Mouse (Mus musculus): Measurements from ENCODE around the gene Cacna1s. TPM values are rescaled to one million over a fixed set of nuclear protein-coding genes. Genes with fewer than 3 reads are reported as not detected.

The Cacna1s gene
- polyA plus RNA-seq, 1 experiment = 1.0 TPM

GRCm38 (mm10) chr1:136077656-136078055 is 25.1 kb downstream of the Cacna1s start:
- H3K4me3 ChIP-seq (ENCODE audit: low read depth, low read length) = no peak overlapping the region
- no peaks in the 10 kb centered on the region for H3K36me3 ChIP-seq (ENCODE audit: control insufficient read depth, insufficient read depth, low read length, poor library complexity, severe bottlenecking)
- no peaks in the 10 kb centered on the region for H3K27me3 ChIP-seq (ENCODE audit: control insufficient read depth, insufficient read depth, low read length, poor library complexity, severe bottlenecking)
- no peaks in the 10 kb centered on the region; the same call in 1 of the 2 replicates for H3K9me3 ChIP-seq (replicated peaks; ENCODE audit: control insufficient read depth, insufficient read depth, low read length, poor library complexity, severe bottlenecking)
- H3K27ac ChIP-seq (ENCODE audit: insufficient read depth, low read length) = no peak overlapping the region
- H3K4me1 ChIP-seq (ENCODE audit: control insufficient read depth, insufficient read depth, low read length) = no peaks in the 10 kb centered on the region
- TF ChIP-seq CTCF (IDR thresholded peaks at IDR 0.05; ENCODE audit: low read depth, low read length) (no peak), EP300 (IDR thresholded peaks at IDR 0.05; ENCODE audit: insufficient read depth, low read depth, low read length) (no peak), POLR2A (IDR thresholded peaks at IDR 0.05; ENCODE audit: insufficient read depth, low read length) (no peak)
- no peak overlapping the region for H3K9ac ChIP-seq (ENCODE audit: low read depth, poor library complexity, severe bottlenecking)

- TF ChIP-seq POLR2A (IDR thresholded peaks at IDR 0.05; ENCODE audit: insufficient read depth, low read length) (no peak), CTCF (IDR thresholded peaks at IDR 0.05; ENCODE audit: low read depth, low read length) (no peak), EP300 (IDR thresholded peaks at IDR 0.05; ENCODE audit: insufficient read depth, low read depth, low read length) (no peak)
- Histone ChIP-seq H3K4me1 (ENCODE audit: control insufficient read depth, insufficient read depth, low read length) (no peaks in the 10 kb centered on the region), H3K9ac (ENCODE audit: low read depth, poor library complexity, severe bottlenecking) (no peak overlapping the region), H3K4me3 (ENCODE audit: low read depth, low read length) (no peak overlapping the region), H3K27ac (ENCODE audit: insufficient read depth, low read length) (no peak overlapping the region), H3K27me3 (ENCODE audit: control insufficient read depth, insufficient read depth, low read length, poor library complexity, severe bottlenecking) (no peaks in the 10 kb centered on the region), H3K36me3 (ENCODE audit: control insufficient read depth, insufficient read depth, low read length, poor library complexity, severe bottlenecking) (no peaks in the 10 kb centered on the region), H3K9me3 (replicated peaks; ENCODE audit: control insufficient read depth, insufficient read depth, low read length, poor library complexity, severe bottlenecking) (no peaks in the 10 kb centered on the region; the same call in 1 of the 2 replicates)
These were observed 28.6 kb downstream of the Cacna1s start for GRCm38 (mm10) chr1:136081161-136081560.

GRCm38 (mm10) chr1:136085988-136086685 is 33.6 kb downstream of the Cacna1s start:
- Histone ChIP-seq H3K27me3 (ENCODE audit: control insufficient read depth, insufficient read depth, low read length, poor library complexity, severe bottlenecking) (no peaks in the 10 kb centered on the region), H3K4me1 (ENCODE audit: control insufficient read depth, insufficient read depth, low read length) (peaks cover 3% of the 10 kb centered on the region), H3K9me3 (replicated peaks; ENCODE audit: control insufficient read depth, insufficient read depth, low read length, poor library complexity, severe bottlenecking) (no peaks in the 10 kb centered on the region; the same call in 1 of the 2 replicates), H3K9ac (ENCODE audit: low read depth, poor library complexity, severe bottlenecking) (no peak overlapping the region), H3K27ac (ENCODE audit: insufficient read depth, low read length) (no peak overlapping the region), H3K36me3 (ENCODE audit: control insufficient read depth, insufficient read depth, low read length, poor library complexity, severe bottlenecking) (no peaks in the 10 kb centered on the region), H3K4me3 (ENCODE audit: low read depth, low read length) (no peak overlapping the region)
- TF ChIP-seq CTCF (IDR thresholded peaks at IDR 0.05; ENCODE audit: low read depth, low read length) = no peak
- TF ChIP-seq EP300 (IDR thresholded peaks at IDR 0.05; ENCODE audit: insufficient read depth, low read depth, low read length) = no peak
- TF ChIP-seq POLR2A (IDR thresholded peaks at IDR 0.05; ENCODE audit: insufficient read depth, low read length) = no peak

- no peak overlapping the region for H3K27ac ChIP-seq (ENCODE audit: insufficient read depth, low read length)
- H3K4me3 ChIP-seq (ENCODE audit: low read depth, low read length) = no peak overlapping the region
- TF ChIP-seq EP300 (IDR thresholded peaks at IDR 0.05; ENCODE audit: insufficient read depth, low read depth, low read length) (no peak), POLR2A (IDR thresholded peaks at IDR 0.05; ENCODE audit: insufficient read depth, low read length) (no peak), CTCF (IDR thresholded peaks at IDR 0.05; ENCODE audit: low read depth, low read length) (no peak)
- no peaks in the 10 kb centered on the region for H3K36me3 ChIP-seq (ENCODE audit: control insufficient read depth, insufficient read depth, low read length, poor library complexity, severe bottlenecking)
- H3K4me1 ChIP-seq (ENCODE audit: control insufficient read depth, insufficient read depth, low read length) = peaks cover 6% of the 10 kb centered on the region
- no peak overlapping the region for H3K9ac ChIP-seq (ENCODE audit: low read depth, poor library complexity, severe bottlenecking)
- no peaks in the 10 kb centered on the region for H3K9me3 ChIP-seq (replicated peaks; ENCODE audit: control insufficient read depth, insufficient read depth, low read length, poor library complexity, severe bottlenecking)
- no peaks in the 10 kb centered on the region for H3K27me3 ChIP-seq (ENCODE audit: control insufficient read depth, insufficient read depth, low read length, poor library complexity, severe bottlenecking)
These were observed 37.0 kb downstream of the Cacna1s start for GRCm38 (mm10) chr1:136089368-136090165.

- no peaks in the 10 kb centered on the region for H3K9me3 ChIP-seq (replicated peaks; ENCODE audit: control insufficient read depth, insufficient read depth, low read length, poor library complexity, severe bottlenecking)
- TF ChIP-seq CTCF (IDR thresholded peaks at IDR 0.05; ENCODE audit: low read depth, low read length) = no peak
- TF ChIP-seq POLR2A (IDR thresholded peaks at IDR 0.05; ENCODE audit: insufficient read depth, low read length) = no peak
- no peak for TF ChIP-seq EP300 (IDR thresholded peaks at IDR 0.05; ENCODE audit: insufficient read depth, low read depth, low read length)
- H3K36me3 ChIP-seq (ENCODE audit: control insufficient read depth, insufficient read depth, low read length, poor library complexity, severe bottlenecking) = no peaks in the 10 kb centered on the region
- no peak overlapping the region for H3K9ac ChIP-seq (ENCODE audit: low read depth, poor library complexity, severe bottlenecking)
- no peak overlapping the region for H3K27ac ChIP-seq (ENCODE audit: insufficient read depth, low read length)
- H3K27me3 ChIP-seq (ENCODE audit: control insufficient read depth, insufficient read depth, low read length, poor library complexity, severe bottlenecking) = no peaks in the 10 kb centered on the region
- peaks cover 8% of the 10 kb centered on the region for H3K4me1 ChIP-seq (ENCODE audit: control insufficient read depth, insufficient read depth, low read length)
- no peak overlapping the region for H3K4me3 ChIP-seq (ENCODE audit: low read depth, low read length)
These were observed 41.2 kb downstream of the Cacna1s start for GRCm38 (mm10) chr1:136093726-136094125.

GRCm38 (mm10) chr1:136094807-136095206 is 42.3 kb downstream of the Cacna1s start:
- H3K9ac ChIP-seq (ENCODE audit: low read depth, poor library complexity, severe bottlenecking) = no peak overlapping the region
- H3K9me3 ChIP-seq (replicated peaks; ENCODE audit: control insufficient read depth, insufficient read depth, low read length, poor library complexity, severe bottlenecking) = no peaks in the 10 kb centered on the region
- no peak for TF ChIP-seq POLR2A (IDR thresholded peaks at IDR 0.05; ENCODE audit: insufficient read depth, low read length)

More at GRCm38 (mm10) chr1:136094807-136095206, 42.3 kb downstream of the Cacna1s start:
- no peak overlapping the region for H3K4me3 ChIP-seq (ENCODE audit: low read depth, low read length)
- H3K36me3 ChIP-seq (ENCODE audit: control insufficient read depth, insufficient read depth, low read length, poor library complexity, severe bottlenecking) = no peaks in the 10 kb centered on the region
- no peaks in the 10 kb centered on the region for H3K27me3 ChIP-seq (ENCODE audit: control insufficient read depth, insufficient read depth, low read length, poor library complexity, severe bottlenecking)
- no peak overlapping the region for H3K27ac ChIP-seq (ENCODE audit: insufficient read depth, low read length)
- peaks cover 8% of the 10 kb centered on the region for H3K4me1 ChIP-seq (ENCODE audit: control insufficient read depth, insufficient read depth, low read length)

All from ES-Bruce4 (cell line).